Mouse (Mus musculus): ENCODE data around the gene Qser1. TPM values are rescaled to one million over a fixed set of nuclear protein-coding genes. Genes with fewer than 3 reads are reported as not detected.

The Qser1 gene
- total and polyA plus RNA-seq, 3 experiments, result 3.9 to 14.5 TPM; not detected in 1

DNA sequence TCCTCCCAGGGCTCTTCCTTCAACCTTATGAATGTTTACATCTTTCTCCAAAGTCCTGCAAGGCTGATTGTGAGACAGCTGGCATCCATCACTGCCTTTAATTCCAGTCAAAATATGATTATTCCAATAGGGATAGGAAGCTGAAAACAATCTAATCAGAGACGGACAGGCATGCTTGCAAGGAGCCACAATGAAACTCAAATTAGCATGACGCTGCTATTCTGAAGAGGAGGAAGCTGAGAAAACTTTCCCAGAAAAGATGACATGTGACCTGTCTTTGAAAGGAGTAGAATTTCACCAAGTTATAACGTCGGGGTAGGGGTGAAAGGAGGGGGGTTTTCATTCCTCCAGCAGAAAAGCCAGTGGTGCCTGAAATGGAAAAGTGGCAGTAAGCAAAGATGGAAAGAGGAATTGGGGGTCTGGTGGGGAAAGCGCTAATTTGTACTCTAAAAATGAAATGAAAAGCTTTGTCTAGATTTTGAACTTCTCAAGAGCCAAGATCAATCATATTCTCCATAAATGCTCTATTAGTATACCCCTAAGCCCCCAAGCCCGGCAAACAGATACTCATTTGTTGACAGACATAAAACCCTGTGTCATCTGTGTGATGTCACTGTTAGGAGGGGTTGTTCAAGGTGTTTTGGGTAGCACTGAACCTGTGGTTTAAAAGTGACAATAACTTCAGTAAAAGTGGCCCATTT is 105.7 kb downstream of the Qser1 start:
- Histone ChIP-seq H3K9ac (ENCODE audit: control insufficient read depth, low read depth, low read length, poor library complexity, severe bottlenecking) (peak overlapping the region; percentile 98), H3K27me3 (ENCODE audit: control insufficient read depth in 1 of 2, insufficient read depth in 2 of 2, low read length in 2 of 2) (no peaks in the 10 kb centered on the region), H3K79me2 (ENCODE audit: control insufficient read depth, insufficient read depth, low read length, poor library complexity) (peaks cover 14% of the 10 kb centered on the region; the same call in 1 of the 2 replicates), H3K4me3 (ENCODE audit: control insufficient read depth in 1 of 2, insufficient read depth in 1 of 2, low read depth in 2 of 2, low read length in 2 of 2) (peak overlapping the region; percentile 96 to 98), H3K27ac (ENCODE audit: control insufficient read depth, low read depth, low read length) (peak overlapping the region; percentile 82), H3K4me1 (ENCODE audit: control insufficient read depth in 1 of 2, insufficient read depth in 2 of 2, low read length in 2 of 2) (peaks cover 13 to 14% of the 10 kb centered on the region in 2 experiments; a peak in 3 of 4 replicates), H3K9me3 (replicated peaks; ENCODE audit: insufficient read depth, low read length) (no peaks in the 10 kb centered on the region), H3K36me3 (ENCODE audit: control insufficient read depth in 1 of 2, insufficient read depth in 2 of 2, low read length in 2 of 2) (peaks cover 0 to 13% of the 10 kb centered on the region in 2 experiments; a peak in 2 of 4 replicates)
- DNase-seq (ENCODE audit: low read depth, low spot score), result peak; percentile 70
- no peak for TF ChIP-seq ZNF384 (IDR thresholded peaks at IDR 0.05; ENCODE audit: low read depth, low read length)
- no peak for TF ChIP-seq ZC3H11A (IDR thresholded peaks at IDR 0.05; ENCODE audit: low read depth, low read length)
- TF ChIP-seq RCOR1 (IDR thresholded peaks at IDR 0.05; ENCODE audit: low read depth, low read length), result peak; percentile 50; the same call in 1 of the 2 replicates
- peak; percentile 73 for TF ChIP-seq ETS1 (IDR thresholded peaks at IDR 0.05; ENCODE audit: low read depth, low read length)
- 0 out of 2 replicates have a peak, but pooled peaks have one; percentile 6 for TF ChIP-seq NELFE (IDR thresholded peaks at IDR 0.05; ENCODE audit: low read depth, low read length)
- no peak for TF ChIP-seq NRF1 (IDR thresholded peaks at IDR 0.05; ENCODE audit: insufficient read depth, low read depth, low read length, poor library complexity, severe bottlenecking)
- TF ChIP-seq TAL1 (IDR thresholded peaks at IDR 0.05; ENCODE audit: low read length), result peak; percentile 73
- TF ChIP-seq USF1 (IDR thresholded peaks at IDR 0.05; ENCODE audit: low read depth, low read length), result peak; percentile 88
- TF ChIP-seq UBTF (IDR thresholded peaks at IDR 0.05; ENCODE audit: borderline replicate concordance, insufficient read depth, low read depth, low read length), result no peak
- TF ChIP-seq E2F4 (IDR thresholded peaks at IDR 0.05; ENCODE audit: borderline replicate concordance, low read depth, low read length), result no peak
- peak in 1 of 2 experiments; percentile 57; a peak in 1 of 4 replicates for TF ChIP-seq USF2 (IDR thresholded peaks at IDR 0.05; ENCODE audit: borderline replicate concordance in 1 of 2, insufficient read depth in 1 of 2, low read depth in 1 of 2, low read length in 2 of 2)
- TF ChIP-seq CTCF (IDR thresholded peaks at IDR 0.05 in 2 of 3, conservative IDR thresholded peaks at IDR 0.05 in 1 of 3; ENCODE audit: control insufficient read depth in 1 of 3, insufficient read depth in 1 of 3, low read depth in 2 of 3, low read length in 3 of 3, poor library complexity in 1 of 3, severe bottlenecking in 1 of 3), result no peak
- peak; percentile 72 for TF ChIP-seq MXI1 (IDR thresholded peaks at IDR 0.05; ENCODE audit: low read depth, low read length)
- no peak for TF ChIP-seq POLR2AphosphoS5 (IDR thresholded peaks at IDR 0.05; ENCODE audit: borderline replicate concordance, low read depth, low read length)
- no peak for TF ChIP-seq CHD1 (IDR thresholded peaks at IDR 0.05; ENCODE audit: low read depth, low read length)
- TF ChIP-seq MYB (IDR thresholded peaks at IDR 0.05; ENCODE audit: low read depth, low read length), result no peak
- TF ChIP-seq GATA1 (IDR thresholded peaks at IDR 0.05; ENCODE audit: low read depth, low read length), result 0 out of 2 replicates have a peak, but pooled peaks have one; percentile 29
- no peak for TF ChIP-seq RAD21 (IDR thresholded peaks at IDR 0.05; ENCODE audit: low read depth, low read length)
- peak; percentile 18; the same call in 1 of the 2 replicates for TF ChIP-seq MAFK (IDR thresholded peaks at IDR 0.05; ENCODE audit: borderline replicate concordance, low read depth, low read length)
- peak; percentile 31; the same call in 1 of the 2 replicates for TF ChIP-seq GABPA (IDR thresholded peaks at IDR 0.05; ENCODE audit: low read depth, low read length)
- TF ChIP-seq TCF12 (IDR thresholded peaks at IDR 0.05; ENCODE audit: low read depth, low read length), result peak; percentile 50; the same call in 1 of the 2 replicates
- no peak for TF ChIP-seq JUND (IDR thresholded peaks at IDR 0.05; ENCODE audit: low read depth, low read length)
- TF ChIP-seq TBP (IDR thresholded peaks at IDR 0.05; ENCODE audit: low read depth, low read length), result 0 out of 2 replicates have a peak, but pooled peaks have one; percentile 24
- TF ChIP-seq POLR2AphosphoS2 (IDR thresholded peaks at IDR 0.05; ENCODE audit: low read length), result no peak
- no peak for TF ChIP-seq MAZ (IDR thresholded peaks at IDR 0.05; ENCODE audit: low read depth, low read length)
- peak; percentile 73; the same call in 1 of the 2 replicates for TF ChIP-seq MYC (IDR thresholded peaks at IDR 0.05; ENCODE audit: low read depth, low read length)
- peak; percentile 51 to 63; a peak in 2 of 4 replicates for TF ChIP-seq EP300 (IDR thresholded peaks at IDR 0.05; ENCODE audit: low read depth in 1 of 2, low read length in 2 of 2)
- no peak for TF ChIP-seq SMC3 (IDR thresholded peaks at IDR 0.05; ENCODE audit: low read depth, low read length)
- no peak for TF ChIP-seq ZMIZ1 (IDR thresholded peaks at IDR 0.05; ENCODE audit: low read depth, low read length)
- no peak for TF ChIP-seq CHD2 (IDR thresholded peaks at IDR 0.05; ENCODE audit: low read length)
- no peak for TF ChIP-seq KAT2A (conservative IDR thresholded peaks at IDR 0.05; ENCODE audit: low read depth, low read length)
- peak; percentile 73; the same call in 1 of the 2 replicates for TF ChIP-seq MAX (IDR thresholded peaks at IDR 0.05; ENCODE audit: low read length)
- no peak for TF ChIP-seq ELF1 (IDR thresholded peaks at IDR 0.05; ENCODE audit: low read depth, low read length)
- TF ChIP-seq MEF2A (IDR thresholded peaks at IDR 0.05; ENCODE audit: extremely low read depth, insufficient replicate concordance, low read depth, low read length, poor library complexity, severe bottlenecking), result no peak
- TF ChIP-seq POLR2A (IDR thresholded peaks at IDR 0.05; ENCODE audit: control insufficient read depth in 1 of 2, insufficient read depth in 1 of 2, low read depth in 1 of 2, low read length in 2 of 2, poor library complexity in 1 of 2), result no peak
